Mouse (Mus musculus) liver, embryonic 11.5 days (tissue): Measurements from ENCODE around the gene Sun5. TPM values are rescaled to one million over a fixed set of nuclear protein-coding genes. Genes with fewer than 3 reads are reported as not detected.
"Not testable (repeated sequence)": the region's sequence is repeated elsewhere in the genome, so short reads cannot be mapped to it uniquely, and the experiment has no call there.

Experiments
- ATAC-seq: fragments of 200-750 bp; cut with Nextera tagmentation; replicated peaks from 2 replicates; pipeline ENCODE4 v1.8.0; 2017; ENCODE audit warnings: moderate number of reproducible peaks, mild to moderate bottlenecking, moderate TSS enrichment, moderate library complexity; ENCODE audit not compliant: low FRiP score
- DNase-seq: peaks from one replicate; pipeline ENCODE4 v3.0.0-alpha.2; 2017; ENCODE audit warnings: low spot score
- H3K27ac ChIP-seq: fragments of 300-500 bp; sonication (generic); 2 replicates; pipeline ENCODE4 v1.5.1; 2014; ENCODE audit warnings: mild to moderate bottlenecking, low read depth, low read length, control low read depth
- H3K27me3 ChIP-seq: fragments of 300-500 bp; sonication (generic); replicated peaks from 2 replicates; pipeline ENCODE4 v1.6.1; 2014; ENCODE audit warnings: low read length, mixed read lengths; ENCODE audit not compliant: control insufficient read depth, insufficient read depth
- H3K36me3 ChIP-seq: fragments of 300-500 bp; sonication (generic); 2 replicates; pipeline ENCODE4 v1.6.1; 2014; ENCODE audit warnings: mild to moderate bottlenecking, low read length, moderate library complexity, mixed read lengths; ENCODE audit not compliant: control insufficient read depth, insufficient read depth
- H3K4me1 ChIP-seq: fragments of 300-500 bp; sonication (generic); replicated peaks from 2 replicates; pipeline ENCODE4 v1.6.1; 2014; ENCODE audit warnings: low read length, mixed read lengths; ENCODE audit not compliant: control insufficient read depth, insufficient read depth
- H3K4me2 ChIP-seq: fragments of 300-500 bp; sonication (generic); 2 replicates; pipeline ENCODE4 v1.6.1; 2014; ENCODE audit warnings: mild to moderate bottlenecking, control low read depth, moderate library complexity
- H3K4me3 ChIP-seq: fragments of 300-500 bp; sonication (generic); 2 replicates; pipeline ENCODE4 v1.5.1; 2014; ENCODE audit warnings: low read depth, low read length, control low read depth
- H3K9ac ChIP-seq: fragments of 300-500 bp; sonication (generic); 2 replicates; pipeline ENCODE4 v1.6.1; 2014; ENCODE audit warnings: low read depth, low read length, control low read depth
- H3K9me3 ChIP-seq: fragments of 300-500 bp; sonication (generic); 2 replicates; pipeline ENCODE4 v1.6.1; 2016; ENCODE audit warnings: low read length, inconsistent platforms, mixed read lengths; ENCODE audit not compliant: control insufficient read depth
- WGBS: fragments of 180-500 bp; shearing (Covaris S2); extraction: QIAGEN DNeasy Blood & Tissue Kit; methylation state at CpG from one replicate; pipeline ENCODE4 v1.1.7; 2014; 5-methylcytosine and 5-hydroxymethylcytosine counted together
- polyA plus RNA-seq: library from polyadenylated mRNA; unstranded; fragments of >200 nt; fragmentation: Nextera tagmentation; extraction: Ambion mirVana; gene quantifications from 2 replicates; pipeline ENCODE4 v1.2.1, GENCODE M21; 2014

Gene Sun5
- polyA plus RNA-seq, 1 experiment from 2014 or later = not detected

DNA sequence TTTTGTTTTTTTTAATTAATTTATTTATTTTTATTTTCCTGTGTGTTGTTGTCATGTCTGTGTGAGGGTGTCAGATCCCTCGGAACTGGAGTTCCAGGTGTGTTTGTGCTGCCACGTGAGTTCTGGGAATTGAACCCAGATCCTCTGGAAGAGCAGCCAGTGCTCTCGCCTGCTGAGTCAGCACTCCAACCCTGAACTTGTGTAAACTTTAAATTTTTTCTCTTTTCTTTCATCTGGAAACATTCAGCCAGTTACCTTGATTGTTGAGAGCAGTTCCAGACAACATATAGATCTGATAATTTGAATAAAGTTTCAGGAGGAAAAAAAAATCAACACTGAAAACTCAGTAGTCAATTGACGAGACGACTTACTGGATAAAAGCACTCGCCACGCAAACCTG, 42.2 kb downstream of the Sun5 start:
- H3K9me3 ChIP-seq = no peaks in the 10 kb centered on the region
- DNase-seq (no peak), ATAC-seq (no peak)
- no peak overlapping the region for H3K27ac ChIP-seq
- H3K4me3 ChIP-seq = no peak overlapping the region
- H3K27me3 ChIP-seq = no peaks in the 10 kb centered on the region; the same call in 1 of the 2 replicates
- H3K4me1 ChIP-seq = no peaks in the 10 kb centered on the region
- H3K36me3 ChIP-seq = no peaks in the 10 kb centered on the region
- H3K4me2 ChIP-seq = no peak overlapping the region
- WGBS = 85% methylated on average over 7 of the region's 7 CpGs
- H3K9ac ChIP-seq = no peak overlapping the region

- no peak for DNase-seq
Measured at GRCm38 (mm10) chr2:153827171-153827830, 43.6 kb downstream of the Sun5 start.

DNA sequence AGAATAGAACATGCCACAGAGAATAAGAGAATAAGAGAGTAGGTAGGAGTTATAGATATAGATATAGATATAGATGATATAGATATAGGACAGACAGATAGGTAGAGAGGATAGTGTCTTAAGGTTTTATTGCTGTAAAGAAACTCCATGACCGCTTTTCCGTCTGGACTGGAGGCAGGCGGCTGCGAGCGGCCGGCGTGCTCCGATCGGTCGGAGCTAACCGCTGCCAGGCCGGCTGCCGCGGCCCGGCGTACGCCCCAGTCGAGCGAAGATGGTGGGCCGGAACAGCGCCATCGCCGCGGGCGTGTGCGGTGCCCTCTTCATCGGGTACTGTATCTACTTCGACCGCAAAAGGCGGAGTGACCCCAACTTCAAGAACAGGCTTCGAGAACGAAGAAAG, 45.0 kb downstream of the Sun5 start:
- not testable (repeated sequence) for H3K9me3 ChIP-seq, H3K27me3 ChIP-seq, DNase-seq, H3K9ac ChIP-seq, H3K4me2 ChIP-seq, H3K27ac ChIP-seq, H3K4me1 ChIP-seq, ATAC-seq, H3K4me3 ChIP-seq, H3K36me3 ChIP-seq
- 57% methylated on average over 32 of the region's 32 CpGs for WGBS

More at GRCm38 (mm10) chr2:153827171-153827830, 43.6 kb downstream of the Sun5 start:
- H3K4me1 ChIP-seq = no peaks in the 10 kb centered on the region
- no peaks in the 10 kb centered on the region; the same call in 1 of the 2 replicates for H3K27me3 ChIP-seq
- H3K36me3 ChIP-seq = no peaks in the 10 kb centered on the region
- no peak for ATAC-seq
- WGBS = 69% methylated on average over 8 of the region's 8 CpGs
- H3K4me3 ChIP-seq = no peak overlapping the region
- no peak overlapping the region for H3K4me2 ChIP-seq
- no peak overlapping the region for H3K27ac ChIP-seq
- no peak overlapping the region for H3K9ac ChIP-seq
- H3K9me3 ChIP-seq = no peaks in the 10 kb centered on the region

DNA sequence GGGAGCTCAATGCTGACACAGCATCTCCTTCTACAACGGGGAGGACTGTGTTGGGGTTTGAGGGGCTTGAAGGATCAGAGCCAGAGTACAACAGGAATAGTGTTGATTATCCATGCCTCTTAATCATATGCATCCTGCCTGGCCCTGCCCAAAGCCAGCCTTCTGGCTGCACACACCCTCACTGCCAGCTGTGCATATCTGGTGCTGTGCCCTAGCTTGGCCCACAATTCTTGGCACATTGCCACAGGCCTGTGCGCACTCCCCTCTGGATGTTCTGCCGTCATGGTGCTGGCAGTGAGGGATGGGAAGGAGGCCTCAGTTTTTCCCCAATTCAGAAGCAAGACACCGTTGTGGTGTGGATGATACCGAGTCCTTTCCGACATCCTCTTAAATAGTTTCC, 46.3 kb downstream of the Sun5 start:
- H3K4me1 ChIP-seq = no peaks in the 10 kb centered on the region
- DNase-seq (no peak), ATAC-seq (no peak)
- H3K27ac ChIP-seq = no peak overlapping the region
- no peak overlapping the region for H3K9ac ChIP-seq
- H3K9me3 ChIP-seq = no peaks in the 10 kb centered on the region
- H3K4me3 ChIP-seq = no peak overlapping the region
- 79% methylated on average over 6 of the region's 6 CpGs for WGBS
- H3K27me3 ChIP-seq = no peaks in the 10 kb centered on the region; the same call in 1 of the 2 replicates
- H3K4me2 ChIP-seq = no peak overlapping the region
- no peaks in the 10 kb centered on the region for H3K36me3 ChIP-seq

DNA sequence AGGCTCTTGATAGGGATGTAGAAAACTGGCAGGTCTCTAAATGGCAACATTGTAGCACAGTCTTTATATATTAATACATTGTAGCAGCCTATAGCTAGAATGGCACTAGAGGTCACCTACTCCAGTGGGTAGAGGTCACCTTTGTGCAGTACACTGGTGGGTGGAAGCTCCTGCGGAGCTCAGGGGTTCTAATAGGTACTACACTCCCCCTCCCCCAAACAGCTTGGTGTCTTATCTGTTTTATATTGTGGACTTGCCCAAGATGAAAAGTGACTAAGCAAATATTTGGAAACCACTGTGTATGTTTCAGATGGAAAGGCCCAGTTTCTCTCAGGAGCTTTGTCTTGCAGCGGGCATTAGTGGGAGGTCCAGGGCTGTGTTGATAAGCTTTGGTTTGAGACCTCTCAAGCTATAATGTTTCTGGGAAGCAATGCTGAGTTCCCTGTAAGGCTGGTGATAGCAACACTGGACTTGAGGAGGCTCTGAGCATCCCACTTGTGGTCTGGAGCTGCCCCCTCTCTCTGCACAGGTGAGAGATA, 48.8 kb downstream of the Sun5 start:
- no peak for ATAC-seq
- no peaks in the 10 kb centered on the region for H3K36me3 ChIP-seq

DNA sequence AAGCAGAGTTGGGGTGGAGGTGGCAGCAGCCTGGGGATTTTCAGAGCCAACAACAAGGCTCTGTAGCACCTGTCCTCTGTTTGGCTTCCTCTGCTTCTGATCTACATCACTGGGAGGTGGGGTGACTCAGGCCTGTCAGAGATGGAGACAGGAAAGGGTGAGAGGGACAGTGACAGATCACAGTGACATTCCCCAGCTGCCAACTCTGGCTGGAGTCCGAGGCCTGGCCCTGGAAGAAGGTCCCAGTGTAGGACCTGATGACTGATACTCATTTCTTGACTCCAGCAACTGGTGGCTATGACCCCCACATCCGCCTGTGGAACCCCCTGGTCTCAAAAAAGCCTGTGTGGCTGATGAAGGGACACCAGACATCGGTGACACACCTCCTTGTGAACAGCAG, 61.0 kb downstream of the Sun5 start:
- no peak overlapping the region for H3K4me2 ChIP-seq
- no peaks in the 10 kb centered on the region; the same call in 1 of the 2 replicates for H3K27me3 ChIP-seq
- H3K9me3 ChIP-seq = no peaks in the 10 kb centered on the region
- no peak overlapping the region for H3K4me3 ChIP-seq
- WGBS = 54% methylated on average over 3 of the region's 3 CpGs
- no peaks in the 10 kb centered on the region for H3K4me1 ChIP-seq
- no peak overlapping the region for H3K27ac ChIP-seq
- DNase-seq = no peak
- H3K36me3 ChIP-seq = no peaks in the 10 kb centered on the region
- ATAC-seq = no peak
- H3K9ac ChIP-seq = no peak overlapping the region

More for the DNA sequence above, 48.8 kb downstream of the Sun5 start:
- Histone ChIP-seq H3K4me1 (no peaks in the 10 kb centered on the region), H3K27me3 (no peaks in the 10 kb centered on the region; the same call in 1 of the 2 replicates), H3K9me3 (no peaks in the 10 kb centered on the region), H3K27ac (no peak overlapping the region), H3K4me2 (no peak overlapping the region), H3K4me3 (no peak overlapping the region), H3K9ac (no peak overlapping the region)
- WGBS = 70% methylated on average over 2 of the region's 2 CpGs
- no peak for DNase-seq

DNA sequence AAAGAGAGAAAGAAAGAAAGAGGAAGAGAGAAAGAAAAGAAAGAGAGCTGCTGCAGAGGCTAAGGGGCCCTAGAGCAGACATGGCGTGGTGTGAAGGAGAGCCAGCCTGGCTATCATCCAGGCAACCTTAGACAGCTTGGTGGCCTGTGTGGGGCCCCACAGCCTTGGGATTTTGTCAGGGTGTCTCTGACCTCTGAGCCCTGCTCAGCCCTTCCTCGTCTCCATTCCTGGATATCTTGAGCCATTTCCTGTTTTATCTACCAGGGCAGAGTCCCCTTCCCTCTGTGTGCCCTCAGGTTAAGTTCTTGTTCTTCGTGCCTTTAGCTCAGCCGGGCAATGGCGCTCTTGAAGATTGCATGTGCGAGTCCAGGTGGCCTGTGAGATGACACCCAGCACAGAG, 62.0 kb downstream of the Sun5 start:
- Histone ChIP-seq H3K4me1 (no peaks in the 10 kb centered on the region), H3K4me3 (no peak overlapping the region), H3K9ac (no peak overlapping the region), H3K4me2 (no peak overlapping the region), H3K9me3 (no peaks in the 10 kb centered on the region), H3K27ac (no peak overlapping the region), H3K27me3 (no peaks in the 10 kb centered on the region), H3K36me3 (no peaks in the 10 kb centered on the region)
- WGBS = 73% methylated on average over 6 of the region's 6 CpGs
- no peak for ATAC-seq
- DNase-seq = no peak

- no peak overlapping the region for H3K4me3 ChIP-seq
- no peaks in the 10 kb centered on the region for H3K36me3 ChIP-seq
- WGBS = 82% methylated on average over 8 of the region's 8 CpGs
- ATAC-seq (no peak), DNase-seq (no peak)
- H3K4me1 ChIP-seq = no peaks in the 10 kb centered on the region
- H3K27me3 ChIP-seq = no peaks in the 10 kb centered on the region
- H3K9ac ChIP-seq = no peak overlapping the region
- H3K4me2 ChIP-seq = no peak overlapping the region
- H3K9me3 ChIP-seq = no peaks in the 10 kb centered on the region
- no peak overlapping the region for H3K27ac ChIP-seq
Measured at GRCm38 (mm10) chr2:153808146-153808545, 62.7 kb downstream of the Sun5 start.

GRCm38 (mm10) chr2:153807464-153807863, 63.4 kb downstream of the Sun5 start:
- not testable (repeated sequence) for DNase-seq

More at GRCm38 (mm10) chr2:153807464-153807863, 63.4 kb downstream of the Sun5 start:
- not testable (repeated sequence) for H3K4me1 ChIP-seq, H3K9me3 ChIP-seq, H3K4me2 ChIP-seq, H3K27ac ChIP-seq, H3K9ac ChIP-seq, ATAC-seq, H3K36me3 ChIP-seq, H3K27me3 ChIP-seq, H3K4me3 ChIP-seq
